Mouse (Mus musculus): ENCODE results near the gene Zdhhc17.

DNA sequence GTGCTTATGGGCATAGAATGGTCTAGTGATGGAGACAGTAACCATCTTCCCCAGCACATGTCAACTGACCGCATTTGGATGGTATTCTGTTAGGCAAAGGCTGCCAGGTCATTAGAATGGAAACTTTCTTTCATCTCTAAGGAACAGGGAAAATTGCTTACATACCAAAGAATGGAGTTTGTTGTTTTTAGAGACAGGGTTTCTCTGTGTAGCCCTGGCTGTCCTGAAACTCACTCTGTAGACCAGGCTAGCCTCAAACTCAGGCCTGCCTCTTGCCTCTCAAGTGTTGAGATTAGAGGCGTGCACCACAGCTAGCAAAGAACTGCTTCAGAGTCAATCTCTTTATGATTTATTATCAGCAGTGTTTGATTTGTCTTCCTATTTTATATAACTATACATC, 20.9 kb upstream of the Zdhhc17 start:
- TF ChIP-seq POLR2A (IDR thresholded peaks at IDR 0.05; ENCODE audit: extremely low read depth, insufficient read depth, low read length) (no peak), CTCF (IDR thresholded peaks at IDR 0.05; ENCODE audit: extremely low read depth, insufficient read depth, low read length) (no peak)
